ENCODE assay signal across 23 mouse cellular contexts in genomic region chr1:190044036-190044435, GRCm38 (mm10).
"Had no signal": no experiment of that assay in that cellular context is flagged by ENCODE, and none has a peak within 500 bp of the region (broad histone marks: within the 10 kb centered on the region; RNA-seq: fewer than 3 reads in every experiment).

No protein-coding gene starts in this region.

- H3K27me3 ChIP-seq: limb, embryonic 15.5 days; neural tube, embryonic 12.5 days; neural tube, embryonic 15.5 days had no signal

- ATAC-seq: hindbrain, postnatal 0 days; inflammation-experienced regulatory T-cells, adult 6 months; intestine, embryonic 16.5 days had no signal

- H3K9me3 ChIP-seq: limb, embryonic 12.5 days; limb, embryonic 15.5 days; lung, embryonic 15.5 days; megakaryocyte, embryonic 14.5 days; neural tube, embryonic 12.5 days; neural tube, embryonic 15.5 days had no signal

- DNase-seq: left cerebral cortex, postnatal 4 days; lung, adult 18-20 months; lung, postnatal 10 days; lung, postnatal 36 days; midbrain, embryonic 14.5 days; right cerebral cortex, adult 18-20 months; right cerebral cortex, postnatal 14 days; right cerebral cortex, postnatal 4 days; thymus, adult 2 months; thymus, postnatal 14 days; thymus, postnatal 4 days had no signal

- H3K4me1 ChIP-seq: limb, embryonic 15.5 days; lung, embryonic 15.5 days; neural tube, embryonic 12.5 days had no signal

- H3K9ac ChIP-seq: hindbrain, embryonic 14.5 days; limb, embryonic 12.5 days; limb, embryonic 15.5 days; lung, embryonic 15.5 days; neural tube, embryonic 12.5 days; neural tube, embryonic 15.5 days had no signal

- H3K36me3 ChIP-seq: limb, embryonic 12.5 days; limb, embryonic 15.5 days; lung, embryonic 15.5 days; neural tube, embryonic 12.5 days; neural tube, embryonic 15.5 days had no signal

- H3K4me2 ChIP-seq: hindbrain, embryonic 14.5 days; limb, embryonic 12.5 days; limb, embryonic 15.5 days; lung, embryonic 15.5 days; midbrain, embryonic 11.5 days; neural tube, embryonic 12.5 days; neural tube, embryonic 15.5 days had no signal

- H3K4me3 ChIP-seq: limb, embryonic 12.5 days; limb, embryonic 15.5 days; lung, embryonic 15.5 days; megakaryocyte, embryonic 14.5 days; neural tube, embryonic 12.5 days; neural tube, embryonic 15.5 days had no signal

- H3K27ac ChIP-seq: hindbrain, embryonic 14.5 days; hindbrain, postnatal 0 days; limb, embryonic 12.5 days; limb, embryonic 15.5 days; lung, embryonic 15.5 days; neural tube, embryonic 12.5 days; neural tube, embryonic 15.5 days; stomach, postnatal 0 days had no signal
